Mouse (Mus musculus) lung, embryonic 15.5 days (tissue): ENCODE measurements around the gene Sh3d21. TPM values are rescaled to one million over a fixed set of nuclear protein-coding genes. Genes with fewer than 3 reads are reported as not detected.

Experiments
- ATAC-seq: fragments of 200-750 bp; cut with Nextera tagmentation; 2 replicates; pipeline ENCODE4 v1.8.0; 2017; ENCODE audit warnings: moderate number of reproducible peaks, borderline replicate concordance; ENCODE audit not compliant: low FRiP score, low TSS enrichment; ENCODE audit errors: extremely low read depth
- H3K27ac ChIP-seq: fragments of 300-500 bp; sonication (generic); 2 replicates; pipeline ENCODE4 v1.5.1; 2015; ENCODE audit warnings: moderate library complexity, mild to moderate bottlenecking, inconsistent platforms
- H3K27me3 ChIP-seq: fragments of 300-500 bp; sonication (generic); 2 replicates; pipeline ENCODE4 v1.6.1; 2015; ENCODE audit warnings: inconsistent platforms
- H3K36me3 ChIP-seq: fragments of 300-500 bp; sonication (generic); 2 replicates; pipeline ENCODE4 v1.6.1; 2015; ENCODE audit warnings: inconsistent platforms
- H3K4me1 ChIP-seq: fragments of 300-500 bp; sonication (generic); 2 replicates; pipeline ENCODE4 v1.6.1; 2015; ENCODE audit warnings: inconsistent platforms
- H3K4me2 ChIP-seq: fragments of 300-500 bp; sonication (generic); 2 replicates; pipeline ENCODE4 v1.6.1; 2015; ENCODE audit warnings: inconsistent platforms, mild to moderate bottlenecking, moderate library complexity
- H3K4me3 ChIP-seq: fragments of 300-500 bp; sonication (generic); 2 replicates; pipeline ENCODE4 v1.5.1; 2015; ENCODE audit warnings: mild to moderate bottlenecking, inconsistent platforms
- H3K9ac ChIP-seq: fragments of 300-500 bp; sonication (generic); 2 replicates; pipeline ENCODE4 v1.6.1; 2015; ENCODE audit warnings: inconsistent platforms
- H3K9me3 ChIP-seq: fragments of 300-500 bp; sonication (generic); 2 replicates; pipeline ENCODE4 v1.6.1; 2016; ENCODE audit warnings: inconsistent platforms
- WGBS: fragments of 180-500 bp; shearing (Covaris S2); methylation state at CpG from one replicate; pipeline ENCODE4 v1.1.7; 2015; 5-methylcytosine and 5-hydroxymethylcytosine counted together
- polyA plus RNA-seq: library from polyadenylated mRNA; unstranded; fragments of >200 nt; fragmentation: Nextera tagmentation; extraction: Ambion mirVana; gene quantifications from 2 replicates; pipeline ENCODE4 v1.2.1, GENCODE M21; 2015

The Sh3d21 gene
- polyA plus RNA-seq, 1 experiment from 2014 or later: 9.4 TPM

GRCm38 (mm10) chr4:126103057-126103581, 60.2 kb downstream of the Sh3d21 start:
- H3K27me3 ChIP-seq: no peaks in the 10 kb centered on the region
- WGBS: 1% methylated on average over 15 of the region's 15 CpGs
- H3K4me2 ChIP-seq: peak overlapping the region; percentile 93
- H3K9me3 ChIP-seq: no peaks in the 10 kb centered on the region
- peak overlapping the region; percentile 24 for H3K9ac ChIP-seq
- ATAC-seq: peak; percentile 72
- peaks cover 32% of the 10 kb centered on the region for H3K4me1 ChIP-seq
- H3K36me3 ChIP-seq: 0 out of 2 replicates have a peak, but pooled peaks cover 3% of the 10 kb centered on the region
- H3K27ac ChIP-seq: peak overlapping the region; percentile 91
- H3K4me3 ChIP-seq: peak overlapping the region; percentile 89

GRCm38 (mm10) chr4:126102061-126102841, 61.0 kb downstream of the Sh3d21 start:
- H3K4me1 ChIP-seq: peaks cover 34% of the 10 kb centered on the region
- H3K27me3 ChIP-seq: no peaks in the 10 kb centered on the region

GRCm38 (mm10) chr4:126100764-126101163, 62.5 kb downstream of the Sh3d21 start:
- ATAC-seq: no peak
- Histone ChIP-seq H3K27me3 (no peaks in the 10 kb centered on the region), H3K9ac (no peak overlapping the region), H3K4me1 (peaks cover 36% of the 10 kb centered on the region), H3K27ac (no peak overlapping the region), H3K36me3 (0 out of 2 replicates have a peak, but pooled peaks cover 7% of the 10 kb centered on the region), H3K9me3 (no peaks in the 10 kb centered on the region), H3K4me2 (no peak overlapping the region), H3K4me3 (no peak overlapping the region)
- 79% methylated on average over 3 of the region's 3 CpGs for WGBS

More at GRCm38 (mm10) chr4:126102061-126102841, 61.0 kb downstream of the Sh3d21 start:
- Histone ChIP-seq H3K9me3 (no peaks in the 10 kb centered on the region), H3K4me2 (peak overlapping the region; percentile 93), H3K36me3 (0 out of 2 replicates have a peak, but pooled peaks cover 7% of the 10 kb centered on the region), H3K4me3 (no peak overlapping the region), H3K9ac (no peak overlapping the region), H3K27ac (peak overlapping the region; percentile 91)
- 44% methylated on average over 7 of the region's 7 CpGs for WGBS
- no peak for ATAC-seq

Other genes with a start within 250 kb of the Sh3d21 start
- gene Csf3r, start 138.9 kb downstream of the Sh3d21 start, polyA plus RNA-seq: 1.5 and 1.7 TPM in 2 replicates
- 127 and 130 TPM in 2 replicates for gene Mrps15, start 116.6 kb downstream of the Sh3d21 start, polyA plus RNA-seq
- 20.1 and 22.8 TPM in 2 replicates for gene Oscp1, start 104.9 kb downstream of the Sh3d21 start, polyA plus RNA-seq
- 50.3 and 54.1 TPM in 2 replicates for gene Lsm10, start 66.9 kb downstream of the Sh3d21 start, polyA plus RNA-seq
- 37.8 and 40.7 TPM in 2 replicates for gene Stk40, start 59.5 kb downstream of the Sh3d21 start, polyA plus RNA-seq
- gene Eva1b, start 15.7 kb downstream of the Sh3d21 start, polyA plus RNA-seq: 95.9 and 101 TPM in 2 replicates
- 228 and 230 TPM in 2 replicates for gene Thrap3, start 39.3 kb upstream of the Sh3d21 start, polyA plus RNA-seq
- gene Map7d1, start 92.9 kb upstream of the Sh3d21 start, polyA plus RNA-seq: 40.8 and 45.3 TPM in 2 replicates
- 106 and 108 TPM in 2 replicates for gene Trappc3, start 98.8 kb upstream of the Sh3d21 start, polyA plus RNA-seq
- 5.4 and 5.8 TPM in 2 replicates for gene Col8a2, start 123.3 kb upstream of the Sh3d21 start, polyA plus RNA-seq
- gene Adprhl2, start 158.2 kb upstream of the Sh3d21 start, polyA plus RNA-seq: 68.6 TPM in 2 replicates
- gene Tekt2, start 162.2 kb upstream of the Sh3d21 start, polyA plus RNA-seq: 5.3 and 6.2 TPM in 2 replicates